Mouse (Mus musculus): ENCODE measurements around the gene Gm21992.

GRCm38 (mm10) chr19:4744026-4744425 lies 67.4 kb downstream of the Gm21992 start:
- no peak for TF ChIP-seq POLR2AphosphoS5 (IDR thresholded peaks at IDR 0.05; ENCODE audit: borderline replicate concordance, low read depth, low read length)
- no peak for TF ChIP-seq POLR2A (IDR thresholded peaks at IDR 0.05; ENCODE audit: control insufficient read depth in 1 of 2, insufficient read depth in 1 of 2, low read depth in 1 of 2, low read length in 2 of 2, poor library complexity in 1 of 2)
- TF ChIP-seq E2F4 (IDR thresholded peaks at IDR 0.05; ENCODE audit: borderline replicate concordance, low read depth, low read length), result no peak
- no peak for TF ChIP-seq MEF2A (IDR thresholded peaks at IDR 0.05; ENCODE audit: extremely low read depth, insufficient replicate concordance, low read depth, low read length, poor library complexity, severe bottlenecking)
- TF ChIP-seq CTCF (IDR thresholded peaks at IDR 0.05 in 2 of 3, conservative IDR thresholded peaks at IDR 0.05 in 1 of 3; ENCODE audit: control insufficient read depth in 1 of 3, insufficient read depth in 1 of 3, low read depth in 2 of 3, low read length in 3 of 3, poor library complexity in 1 of 3, severe bottlenecking in 1 of 3), result no peak
- no peak for TF ChIP-seq SMC3 (IDR thresholded peaks at IDR 0.05; ENCODE audit: low read depth, low read length)
- TF ChIP-seq USF2 (IDR thresholded peaks at IDR 0.05; ENCODE audit: borderline replicate concordance in 1 of 2, insufficient read depth in 1 of 2, low read depth in 1 of 2, low read length in 2 of 2), result no peak
- no peak for TF ChIP-seq GATA1 (IDR thresholded peaks at IDR 0.05; ENCODE audit: low read depth, low read length)
